Mouse (Mus musculus): Measurements from ENCODE around the gene Lim2. TPM values are rescaled to one million over a fixed set of nuclear protein-coding genes. Genes with fewer than 3 reads are reported as not detected.

The Lim2 gene
- polyA plus RNA-seq, 1 experiment from 2014 or later = 0.52 TPM

- H3K9me3 ChIP-seq (ENCODE audit: control insufficient read depth) = no peaks in the 10 kb centered on the region
- H3K9ac ChIP-seq (ENCODE audit: low read depth, low read length) = no peak overlapping the region
- no peak overlapping the region for H3K4me2 ChIP-seq (replicated peaks; ENCODE audit: low read depth)
- no peak for TF ChIP-seq CTCF (IDR thresholded peaks at IDR 0.05; ENCODE audit: low read depth)
- no peaks in the 10 kb centered on the region for H3K27me3 ChIP-seq (replicated peaks; ENCODE audit: control insufficient read depth, insufficient read depth, low read length)
- ATAC-seq = no peak
- WGBS = 100% methylated on average over 2 of the region's 2 CpGs
- no peak overlapping the region for H3K27ac ChIP-seq (ENCODE audit: low read depth, low read length)
- peaks cover 34% of the 10 kb centered on the region for H3K36me3 ChIP-seq (ENCODE audit: control insufficient read depth, insufficient read depth)
- no peak overlapping the region for H3K4me3 ChIP-seq (ENCODE audit: low read depth, low read length)
- peaks cover 10% of the 10 kb centered on the region; the same call in 1 of the 2 replicates for H3K4me1 ChIP-seq (replicated peaks; ENCODE audit: control insufficient read depth, insufficient read depth, low read length)
Observed at GRCm38 (mm10) chr7:43449811-43450210, 22.3 kb downstream of the Lim2 start.

- Histone ChIP-seq H3K9me3 (ENCODE audit: control insufficient read depth) (no peaks in the 10 kb centered on the region), H3K27ac (ENCODE audit: low read depth, low read length) (no peak overlapping the region), H3K36me3 (ENCODE audit: control insufficient read depth, insufficient read depth) (peaks cover 51% of the 10 kb centered on the region), H3K4me1 (replicated peaks; ENCODE audit: control insufficient read depth, insufficient read depth, low read length) (peaks cover 6% of the 10 kb centered on the region; the same call in 1 of the 2 replicates), H3K4me3 (ENCODE audit: low read depth, low read length) (no peak overlapping the region), H3K4me2 (replicated peaks; ENCODE audit: low read depth) (no peak overlapping the region), H3K9ac (ENCODE audit: low read depth, low read length) (no peak overlapping the region), H3K27me3 (replicated peaks; ENCODE audit: control insufficient read depth, insufficient read depth, low read length) (no peaks in the 10 kb centered on the region)
- WGBS = 94% methylated on average over 11 of the region's 11 CpGs
- ATAC-seq = no peak
- TF ChIP-seq CTCF (IDR thresholded peaks at IDR 0.05; ENCODE audit: low read depth) = no peak
Observed at GRCm38 (mm10) chr7:43451726-43452125, 24.3 kb downstream of the Lim2 start.

DNA sequence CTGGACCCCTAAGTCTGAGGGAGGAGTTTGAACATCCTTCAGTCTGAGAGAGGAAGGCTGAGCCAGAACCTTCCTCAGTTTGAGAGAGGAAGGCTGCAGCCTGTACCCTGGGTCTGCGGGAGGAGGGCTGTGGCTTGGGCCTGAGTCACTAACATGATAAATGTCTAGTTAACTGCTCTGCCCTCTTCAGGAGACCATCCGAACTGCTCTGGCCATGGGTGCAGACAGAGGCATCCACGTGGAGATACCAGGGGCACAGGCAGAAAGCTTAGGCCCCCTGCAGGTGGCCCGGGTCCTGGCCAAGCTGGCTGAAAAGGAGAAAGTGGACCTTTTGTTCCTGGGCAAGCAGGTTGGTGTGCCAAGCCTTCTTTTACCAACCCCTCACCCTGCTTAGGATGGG, 25.1 kb downstream of the Lim2 start:
- peaks cover 58% of the 10 kb centered on the region for H3K36me3 ChIP-seq (ENCODE audit: control insufficient read depth, insufficient read depth)
- no peak overlapping the region for H3K4me2 ChIP-seq (replicated peaks; ENCODE audit: low read depth)
- ATAC-seq = no peak
- no peaks in the 10 kb centered on the region for H3K27me3 ChIP-seq (replicated peaks; ENCODE audit: control insufficient read depth, insufficient read depth, low read length)
- H3K4me1 ChIP-seq (replicated peaks; ENCODE audit: control insufficient read depth, insufficient read depth, low read length) = peaks cover 6% of the 10 kb centered on the region; the same call in 1 of the 2 replicates
- no peak overlapping the region for H3K9ac ChIP-seq (ENCODE audit: low read depth, low read length)
- peak; percentile 60 for TF ChIP-seq CTCF (IDR thresholded peaks at IDR 0.05; ENCODE audit: low read depth)
- H3K9me3 ChIP-seq (ENCODE audit: control insufficient read depth) = no peaks in the 10 kb centered on the region
- no peak overlapping the region for H3K27ac ChIP-seq (ENCODE audit: low read depth, low read length)
- WGBS = 54% methylated on average over 4 of the region's 4 CpGs
- no peak overlapping the region for H3K4me3 ChIP-seq (ENCODE audit: low read depth, low read length)

- peak overlapping the region; percentile 75 for H3K27ac ChIP-seq (ENCODE audit: low read depth, low read length)
- H3K9ac ChIP-seq (ENCODE audit: low read depth, low read length) = no peak overlapping the region
- H3K4me2 ChIP-seq (replicated peaks; ENCODE audit: low read depth) = no peak overlapping the region
- no peak overlapping the region for H3K4me3 ChIP-seq (ENCODE audit: low read depth, low read length)
- H3K27me3 ChIP-seq (replicated peaks; ENCODE audit: control insufficient read depth, insufficient read depth, low read length) = no peaks in the 10 kb centered on the region
- ATAC-seq = peak; percentile 78
- H3K36me3 ChIP-seq (ENCODE audit: control insufficient read depth, insufficient read depth) = peaks cover 64% of the 10 kb centered on the region
- peaks cover 6% of the 10 kb centered on the region; the same call in 1 of the 2 replicates for H3K4me1 ChIP-seq (replicated peaks; ENCODE audit: control insufficient read depth, insufficient read depth, low read length)
- H3K9me3 ChIP-seq (ENCODE audit: control insufficient read depth) = no peaks in the 10 kb centered on the region
- TF ChIP-seq CTCF (IDR thresholded peaks at IDR 0.05; ENCODE audit: low read depth) = no peak
- 69% methylated on average over 14 of the region's 14 CpGs for WGBS
Observed at GRCm38 (mm10) chr7:43453599-43454355, 26.3 kb downstream of the Lim2 start.

DNA sequence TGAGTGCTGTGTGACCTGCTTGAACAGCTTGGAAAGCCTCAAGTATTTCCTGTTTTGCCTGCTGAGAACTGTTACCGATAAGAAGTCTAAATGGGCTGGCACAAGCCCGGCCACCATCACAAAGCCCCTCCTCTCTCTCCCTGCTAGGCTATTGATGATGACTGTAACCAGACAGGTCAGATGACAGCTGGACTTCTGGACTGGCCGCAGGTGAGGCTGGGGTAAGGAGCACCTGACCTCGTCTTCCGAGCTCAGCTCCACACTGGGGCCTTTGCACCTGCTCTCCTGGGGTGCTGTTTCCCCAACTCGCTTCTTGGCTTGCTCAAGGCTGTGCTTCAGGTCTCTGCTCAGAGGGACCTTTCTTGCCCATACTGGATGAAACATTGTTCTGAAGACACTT, 26.9 kb downstream of the Lim2 start:
- Histone ChIP-seq H3K27ac (ENCODE audit: low read depth, low read length) (peak overlapping the region; percentile 60), H3K36me3 (ENCODE audit: control insufficient read depth, insufficient read depth) (peaks cover 64% of the 10 kb centered on the region)
- peak; percentile 81 for ATAC-seq

DNA sequence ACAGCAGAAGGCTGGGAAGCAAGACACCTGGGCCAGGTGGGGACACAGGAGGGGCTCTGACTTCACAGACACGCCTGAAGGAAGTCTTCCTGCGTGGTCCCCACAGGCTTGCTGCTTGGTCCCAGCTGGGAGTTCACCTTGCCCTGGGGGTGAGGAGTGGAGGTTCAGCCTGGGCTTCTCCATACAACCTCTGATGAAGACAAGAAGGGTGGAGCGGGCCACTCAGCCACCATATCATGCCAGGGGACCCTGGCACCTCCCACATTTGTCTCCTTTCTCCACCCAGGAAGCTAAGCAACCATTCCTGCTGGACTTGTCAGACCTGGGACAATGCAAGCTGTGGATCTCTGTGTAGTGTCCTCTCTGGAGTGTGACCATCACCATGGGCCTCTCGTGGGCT, 35.4 kb downstream of the Lim2 start, which contains the start of gene Vsig10l:
Gene Vsig10l (plus strand): TSS at position 301 of the 400 bp plus-strand sequence.
- H3K4me2 ChIP-seq (replicated peaks; ENCODE audit: low read depth) = no peak within 1 kb of the TSS
- H3K27me3 ChIP-seq (replicated peaks; ENCODE audit: control insufficient read depth, insufficient read depth, low read length) = no peaks in the 10 kb centered on the region
- WGBS = 63% methylated on average over 4 of the region's 4 CpGs
- no peak for ATAC-seq
- H3K36me3 ChIP-seq (ENCODE audit: control insufficient read depth, insufficient read depth) = peaks cover 4% of the 10 kb centered on the region; the same call in 1 of the 2 replicates
- no peak for TF ChIP-seq CTCF (IDR thresholded peaks at IDR 0.05; ENCODE audit: low read depth)
- no peak within 1 kb of the TSS for H3K4me3 ChIP-seq (ENCODE audit: low read depth, low read length)
- no peaks in the 10 kb centered on the region for H3K9me3 ChIP-seq (ENCODE audit: control insufficient read depth)
- no peak within 1 kb of the TSS for H3K9ac ChIP-seq (ENCODE audit: low read depth, low read length)
- H3K4me1 ChIP-seq (replicated peaks; ENCODE audit: control insufficient read depth, insufficient read depth, low read length) = no peaks in the 10 kb centered on the region
- no peak within 1 kb of the TSS for H3K27ac ChIP-seq (ENCODE audit: low read depth, low read length)

More for the DNA sequence above, 26.9 kb downstream of the Lim2 start:
- Histone ChIP-seq H3K4me1 (replicated peaks; ENCODE audit: control insufficient read depth, insufficient read depth, low read length) (peaks cover 6% of the 10 kb centered on the region; the same call in 1 of the 2 replicates), H3K4me3 (ENCODE audit: low read depth, low read length) (no peak overlapping the region), H3K4me2 (replicated peaks; ENCODE audit: low read depth) (no peak overlapping the region), H3K27me3 (replicated peaks; ENCODE audit: control insufficient read depth, insufficient read depth, low read length) (no peaks in the 10 kb centered on the region), H3K9me3 (ENCODE audit: control insufficient read depth) (no peaks in the 10 kb centered on the region), H3K9ac (ENCODE audit: low read depth, low read length) (no peak overlapping the region)
- TF ChIP-seq CTCF (IDR thresholded peaks at IDR 0.05; ENCODE audit: low read depth) = no peak
- 72% methylated on average over 6 of the region's 6 CpGs for WGBS
